Mouse (Mus musculus): ENCODE data around the gene Rab11fip4.

The Rab11fip4 gene

GRCm38 (mm10) chr11:79714743-79715110 is 123.7 kb downstream of the Rab11fip4 start:
- DNase-seq: no peak

GRCm38 (mm10) chr11:79715316-79715715 is 124.3 kb downstream of the Rab11fip4 start:
- peak in 1 of 2 experiments; percentile 36 for DNase-seq

GRCm38 (mm10) chr11:79715733-79716452 is 124.9 kb downstream of the Rab11fip4 start:
- no peak for DNase-seq

GRCm38 (mm10) chr11:79716453-79716749 is 125.4 kb downstream of the Rab11fip4 start:
- DNase-seq: no peak

- no peak for DNase-seq
These were observed 126.3 kb downstream of the Rab11fip4 start for GRCm38 (mm10) chr11:79717271-79717670.

GRCm38 (mm10) chr11:79717801-79718200 is 126.8 kb downstream of the Rab11fip4 start:
- no peak for DNase-seq

- no peak for DNase-seq
These were observed 127.2 kb downstream of the Rab11fip4 start for GRCm38 (mm10) chr11:79718202-79718601.

GRCm38 (mm10) chr11:79718829-79719346 is 127.9 kb downstream of the Rab11fip4 start:
- DNase-seq: no peak

GRCm38 (mm10) chr11:79720737-79721136 is 129.7 kb downstream of the Rab11fip4 start:
- no peak for DNase-seq

- no peak for DNase-seq
These were observed 131.8 kb downstream of the Rab11fip4 start for GRCm38 (mm10) chr11:79722811-79723210.

- peak in 1 of 2 experiments; percentile 42 for DNase-seq
These were observed 134.0 kb downstream of the Rab11fip4 start for GRCm38 (mm10) chr11:79725005-79725404.

- DNase-seq: peak; percentile 74 to 91
These were observed 138.4 kb downstream of the Rab11fip4 start for GRCm38 (mm10) chr11:79729231-79730047.

GRCm38 (mm10) chr11:79730462-79730861 is 139.4 kb downstream of the Rab11fip4 start:
- no peak for DNase-seq

GRCm38 (mm10) chr11:79731476-79731875 is 140.5 kb downstream of the Rab11fip4 start:
- DNase-seq: no peak

- no peak for DNase-seq
These were observed 142.0 kb downstream of the Rab11fip4 start for GRCm38 (mm10) chr11:79733013-79733412.

GRCm38 (mm10) chr11:79736232-79737006 is 145.4 kb downstream of the Rab11fip4 start:
- no peak for DNase-seq

GRCm38 (mm10) chr11:79737126-79737697 is 146.2 kb downstream of the Rab11fip4 start:
- no peak for DNase-seq

- DNase-seq: peak; percentile 43 to 77
These were observed 147.0 kb downstream of the Rab11fip4 start for GRCm38 (mm10) chr11:79737865-79738502.

- peak; percentile 82 to 93 for DNase-seq
These were observed 147.9 kb downstream of the Rab11fip4 start for GRCm38 (mm10) chr11:79738725-79739558.

GRCm38 (mm10) chr11:79740740-79741512 is 149.9 kb downstream of the Rab11fip4 start:
- DNase-seq: peak; percentile 50 to 68
